Mouse (Mus musculus): ENCODE results near the gene Iqck. TPM values are rescaled to one million over a fixed set of nuclear protein-coding genes. Genes with fewer than 3 reads are reported as not detected.
A peak's percentile ranks its signal among the peaks of the same experiment; 100 is the strongest.

The Iqck gene
- total RNA-seq, 1 experiment from 2014 or later, result 2.4 TPM

GRCm38 (mm10) chr7:118908961-118909515 lies 53.5 kb downstream of the Iqck start:
- ATAC-seq (replicated peaks; ENCODE audit: low read depth, poor library complexity, severe bottlenecking), result no peak

- no peak for ATAC-seq (replicated peaks; ENCODE audit: low read depth, poor library complexity, severe bottlenecking)
These were observed 54.9 kb downstream of the Iqck start for GRCm38 (mm10) chr7:118910464-118910863.

- no peak for ATAC-seq (replicated peaks; ENCODE audit: low read depth, poor library complexity, severe bottlenecking)
These were observed 55.6 kb downstream of the Iqck start for GRCm38 (mm10) chr7:118911170-118911569.

DNA sequence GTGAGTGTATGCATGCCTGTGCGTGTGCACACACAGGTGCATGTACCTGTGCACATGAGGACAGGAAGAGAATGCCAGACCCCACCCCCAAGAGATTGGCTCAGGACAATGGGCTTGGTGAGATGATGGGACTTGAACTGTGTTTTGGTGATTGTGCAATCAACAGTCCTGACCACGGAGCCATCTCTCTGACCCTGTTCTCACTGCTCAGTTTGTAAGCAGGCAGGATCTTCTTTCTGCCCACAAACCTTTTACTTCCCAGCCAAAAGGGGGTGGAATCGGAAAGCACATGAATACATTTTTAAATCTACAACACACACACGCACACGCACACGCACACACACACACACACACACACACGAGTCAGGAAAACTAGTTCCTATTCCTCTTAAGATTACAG lies 56.0 kb downstream of the Iqck start:
- ATAC-seq (replicated peaks; ENCODE audit: low read depth, poor library complexity, severe bottlenecking), result 0 out of 2 replicates have a peak, but pooled peaks have one; percentile 25

DNA sequence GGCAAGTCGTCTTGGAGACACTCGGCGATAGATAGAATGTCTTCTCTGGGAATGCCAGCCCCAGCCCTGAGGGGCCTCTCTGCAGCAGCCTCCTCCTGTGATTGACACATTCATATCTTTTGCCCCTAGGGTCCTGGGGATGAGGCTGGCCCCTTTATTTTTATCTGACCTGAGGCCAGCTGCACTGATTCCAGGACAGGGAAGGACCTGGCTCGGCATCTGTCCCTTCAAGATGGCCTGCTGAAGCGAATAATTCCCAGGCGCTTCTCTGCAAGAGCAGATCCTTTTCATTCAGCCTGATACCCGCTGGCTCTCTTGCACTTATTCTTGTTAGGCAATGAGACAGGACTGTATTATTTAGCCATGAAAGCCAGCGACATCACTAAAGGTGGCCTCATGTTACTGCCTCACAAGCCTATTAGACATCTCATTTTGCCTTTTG lies 56.5 kb downstream of the Iqck start:
- ATAC-seq (replicated peaks; ENCODE audit: low read depth, poor library complexity, severe bottlenecking), result no peak

DNA sequence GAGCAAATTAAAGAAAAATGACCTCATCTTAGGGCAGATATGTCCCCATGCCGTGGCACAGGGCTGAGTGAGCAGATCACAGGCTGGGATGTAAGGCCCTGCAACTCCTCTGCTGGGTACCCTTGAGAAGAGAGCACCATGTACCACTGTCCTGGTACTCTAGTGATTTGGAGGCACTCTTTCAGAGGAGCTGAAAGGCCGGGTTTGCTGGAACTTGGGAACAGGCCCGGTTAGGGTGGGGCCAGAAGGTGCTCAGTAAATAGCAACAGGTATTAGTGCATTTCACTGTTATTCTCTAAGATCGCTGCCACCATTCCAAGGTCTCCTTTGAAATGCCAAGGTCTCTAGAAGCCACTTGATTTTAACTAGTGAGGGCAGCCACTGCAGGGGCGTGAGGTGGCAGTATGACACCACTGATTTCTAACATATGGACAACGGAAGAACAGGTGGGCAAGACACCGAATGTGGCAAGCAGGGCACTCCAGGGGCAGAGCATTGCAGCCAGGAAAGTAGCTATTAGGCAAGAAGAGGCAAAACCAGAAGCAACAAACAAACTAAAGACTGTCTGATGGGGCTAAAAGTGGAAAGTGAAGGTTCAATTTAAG lies 59.1 kb downstream of the Iqck start:
- ATAC-seq (replicated peaks; ENCODE audit: low read depth, poor library complexity, severe bottlenecking), result no peak

GRCm38 (mm10) chr7:118919261-118920006 lies 63.9 kb downstream of the Iqck start:
- no peak for ATAC-seq (replicated peaks; ENCODE audit: low read depth, poor library complexity, severe bottlenecking)

GRCm38 (mm10) chr7:118922441-118923202 lies 67.1 kb downstream of the Iqck start:
- no peak for ATAC-seq (replicated peaks; ENCODE audit: low read depth, poor library complexity, severe bottlenecking)

DNA sequence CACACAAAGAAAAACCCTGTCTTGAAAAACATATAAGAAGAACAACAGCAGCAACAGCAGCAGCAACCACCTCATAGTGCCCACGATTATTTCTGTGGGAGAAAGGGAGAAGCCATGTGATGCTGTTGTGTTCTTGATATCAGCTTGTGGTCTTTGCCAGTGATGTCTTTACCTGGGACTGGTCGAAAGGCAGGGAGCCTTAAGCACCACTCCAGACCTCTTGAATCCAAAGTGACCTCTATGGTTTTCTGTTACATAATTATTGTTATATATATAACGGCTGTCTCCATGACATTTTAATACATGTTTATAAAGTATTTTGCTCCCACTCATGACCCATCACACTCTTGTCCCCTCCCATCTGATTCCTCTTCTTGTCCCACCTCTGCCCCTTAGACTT lies 70.0 kb downstream of the Iqck start:
- ATAC-seq (replicated peaks; ENCODE audit: low read depth, poor library complexity, severe bottlenecking), result no peak

- no peak for ATAC-seq (replicated peaks; ENCODE audit: low read depth, poor library complexity, severe bottlenecking)
These were observed 71.1 kb downstream of the Iqck start for GRCm38 (mm10) chr7:118926516-118927260.

GRCm38 (mm10) chr7:118927279-118927678 lies 71.7 kb downstream of the Iqck start:
- no peak for ATAC-seq (replicated peaks; ENCODE audit: low read depth, poor library complexity, severe bottlenecking)

DNA sequence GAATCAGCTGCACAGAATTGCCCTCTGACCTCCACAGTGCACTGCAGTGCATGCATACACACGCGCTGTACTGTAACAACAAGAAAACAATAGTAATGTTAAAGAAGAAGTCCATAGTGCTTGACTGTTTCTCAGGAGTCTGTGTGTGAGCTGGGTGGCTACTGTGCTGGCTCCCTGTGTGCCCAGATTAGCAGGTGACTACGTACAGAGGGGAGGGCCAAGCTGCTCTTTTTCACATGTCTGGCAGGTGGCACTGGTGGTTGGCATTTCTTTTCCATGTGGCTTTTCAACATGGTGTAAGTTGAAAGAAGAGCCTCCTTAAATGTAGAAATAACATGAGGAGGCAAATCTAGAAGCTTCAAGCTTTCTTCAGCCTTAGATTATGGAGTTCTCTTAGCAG lies 72.8 kb downstream of the Iqck start:
- ATAC-seq (replicated peaks; ENCODE audit: low read depth, poor library complexity, severe bottlenecking), result no peak

DNA sequence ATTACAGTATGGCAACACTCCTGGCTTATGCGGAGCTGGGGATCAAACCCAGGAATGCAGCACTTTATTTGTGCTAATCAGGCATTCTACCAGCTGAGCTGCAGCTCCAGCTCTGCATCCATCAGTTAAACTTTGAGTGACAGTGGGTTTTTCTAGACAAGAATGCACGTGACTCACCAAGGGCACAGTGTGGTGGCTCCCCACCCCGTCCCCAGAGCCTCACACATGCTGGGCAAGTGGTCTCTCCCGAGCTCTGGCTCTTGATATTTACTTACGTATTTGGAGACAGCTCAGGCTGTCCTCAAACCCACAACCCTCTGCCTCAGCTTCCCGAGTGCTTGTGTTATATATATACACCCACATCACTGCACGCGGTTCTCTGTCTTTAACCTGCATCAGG lies 73.4 kb downstream of the Iqck start:
- no peak for ATAC-seq (replicated peaks; ENCODE audit: low read depth, poor library complexity, severe bottlenecking)

- ATAC-seq (replicated peaks; ENCODE audit: low read depth, poor library complexity, severe bottlenecking), result 0 out of 2 replicates have a peak, but pooled peaks have one; percentile 32
These were observed 74.2 kb downstream of the Iqck start for GRCm38 (mm10) chr7:118929601-118930311.

DNA sequence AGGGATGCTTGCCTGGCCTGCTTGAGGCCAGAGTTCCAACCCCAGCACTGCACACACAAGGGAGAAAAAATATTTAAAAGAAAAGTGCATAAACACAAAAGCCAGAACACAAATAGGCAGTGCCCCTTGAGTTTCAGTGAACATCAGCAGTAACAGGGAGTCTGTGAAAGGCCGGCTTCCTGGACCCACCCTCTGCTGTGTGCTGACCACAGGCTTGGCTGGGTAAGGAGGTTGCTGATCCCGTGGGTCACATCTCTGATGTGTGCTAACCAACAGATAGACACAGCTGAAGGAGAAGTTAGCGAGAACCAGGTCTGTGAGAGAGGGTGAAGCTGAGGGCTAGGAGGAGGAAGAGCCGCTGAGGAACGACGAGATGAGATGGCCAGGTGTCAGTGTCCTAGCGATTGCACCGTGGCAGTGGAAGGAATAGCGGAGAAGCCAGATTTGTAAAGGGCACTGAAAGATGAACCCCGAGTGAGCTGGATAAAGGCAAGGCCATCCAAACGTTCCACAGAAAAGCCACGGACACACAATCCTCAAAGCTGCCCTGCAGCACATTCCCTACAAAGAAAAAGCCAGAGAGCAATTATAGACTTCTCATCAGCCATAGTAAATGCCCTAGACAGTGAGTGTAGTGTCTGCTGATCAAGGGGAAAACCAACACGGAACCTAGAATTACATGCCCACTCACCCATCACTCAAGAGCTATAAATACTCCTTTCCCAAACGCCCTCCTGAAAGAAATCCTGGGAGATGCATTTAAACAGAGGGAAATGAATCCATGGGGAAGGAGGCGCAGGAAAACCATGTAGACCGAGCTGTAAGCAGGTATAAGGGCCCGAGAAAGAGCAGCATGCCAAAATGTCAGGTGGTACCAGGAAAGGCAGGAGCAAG lies 76.2 kb downstream of the Iqck start:
- no peak for ATAC-seq (replicated peaks; ENCODE audit: low read depth, poor library complexity, severe bottlenecking)

GRCm38 (mm10) chr7:118935306-118935705 lies 79.8 kb downstream of the Iqck start:
- no peak for ATAC-seq (replicated peaks; ENCODE audit: low read depth, poor library complexity, severe bottlenecking)

- no peak for ATAC-seq (replicated peaks; ENCODE audit: low read depth, poor library complexity, severe bottlenecking)
These were observed 81.3 kb downstream of the Iqck start for GRCm38 (mm10) chr7:118936844-118937243.
